ENCODE assay signal across 15 mouse cellular contexts in genomic region chr9:32740751-32741387, GRCm38 (mm10).
DNase-seq lines count a peak whose midpoint lies in the region; ATAC-seq lines count a peak whose summit lies in the region.
"Had no signal": no experiment of that assay in that cellular context is flagged by ENCODE, and none has a peak within 500 bp of the region (broad histone marks: within the 10 kb centered on the region; RNA-seq: fewer than 3 reads in every experiment).

No protein-coding gene starts in this region.

- H3K4me2 ChIP-seq in heart, embryonic 16.5 days (ENCODE audit: low read depth, low read length) = no peak overlapping the region
- H3K4me2 ChIP-seq in forebrain, embryonic 13.5 days = no peak overlapping the region
- H3K4me2 ChIP-seq: embryonic facial prominence, embryonic 13.5 days; hindbrain, embryonic 14.5 days; limb, embryonic 13.5 days had no signal

- H3K4me1 ChIP-seq in heart, embryonic 16.5 days (ENCODE audit: control insufficient read depth, insufficient read depth, low read length) = peaks cover 9% of the 10 kb centered on the region
- no peaks in the 10 kb centered on the region; the same call in 1 of the 2 replicates for H3K4me1 ChIP-seq in heart, embryonic 10.5 days
- H3K4me1 ChIP-seq in forebrain, embryonic 13.5 days = peaks cover 17% of the 10 kb centered on the region

- H3K9me3 ChIP-seq in heart, embryonic 16.5 days (replicated peaks; ENCODE audit: control insufficient read depth, low read length) = no peaks in the 10 kb centered on the region
- H3K9me3 ChIP-seq in heart, embryonic 10.5 days = no peaks in the 10 kb centered on the region
- no peaks in the 10 kb centered on the region for H3K9me3 ChIP-seq in forebrain, embryonic 13.5 days (replicated peaks)
- H3K9me3 ChIP-seq: embryonic facial prominence, embryonic 13.5 days; limb, embryonic 13.5 days had no signal

- H3K27ac ChIP-seq in heart, embryonic 16.5 days (ENCODE audit: low read length) = peak overlapping the region; percentile 20; the same call in 1 of the 2 replicates
- no peak overlapping the region for H3K27ac ChIP-seq in heart, embryonic 10.5 days
- H3K27ac ChIP-seq in forebrain, embryonic 13.5 days = no peak overlapping the region
- H3K27ac ChIP-seq: embryonic facial prominence, embryonic 13.5 days; hindbrain, embryonic 14.5 days; limb, embryonic 13.5 days had no signal

- no peak overlapping the region for H3K4me3 ChIP-seq in heart, embryonic 16.5 days (ENCODE audit: low read length)
- H3K4me3 ChIP-seq in heart, embryonic 10.5 days = no peak overlapping the region
- H3K4me3 ChIP-seq in forebrain, embryonic 13.5 days = no peak overlapping the region
- H3K4me3 ChIP-seq: embryonic facial prominence, embryonic 13.5 days; limb, embryonic 13.5 days had no signal

- ATAC-seq in heart, embryonic 16.5 days (replicated peaks; ENCODE audit: extremely low read depth, insufficient read depth, low FRiP score) = peak; percentile 34; the same call in 1 of the 2 replicates
- ATAC-seq in megakaryocyte progenitor cell, adult 5-6 weeks (replicated peaks; ENCODE audit: poor library complexity) = no peak
- ATAC-seq in forebrain, embryonic 13.5 days = no peak

- 61% methylated on average over 12 of the region's 12 CpGs for WGBS in heart, embryonic 16.5 days
- 70% methylated on average over 12 of the region's 12 CpGs for WGBS in heart, embryonic 10.5 days
- 85% methylated on average over 12 of the region's 12 CpGs for WGBS in forebrain, embryonic 13.5 days

- no peak for DNase-seq in heart, embryonic 10.5 days (ENCODE audit: low spot score)
- DNase-seq in right cerebral cortex, adult 2 months (ENCODE audit: low spot score in 2 of 2) = peak; percentile 21 to 32
- no peak for DNase-seq in right cerebral cortex, postnatal 10 days (ENCODE audit: low spot score in 2 of 2)
- DNase-seq in naive thymus-derived CD4-positive, alpha-beta T cell, adult 2 months (ENCODE audit: low read depth) = peak; percentile 92
- peak; percentile 69 for DNase-seq in thymus, postnatal 4 days
- DNase-seq: adrenal gland, postnatal 10 days; cerebellum, adult 2 months; lung, postnatal 4 days had no signal

- no peak overlapping the region for H3K9ac ChIP-seq in heart, embryonic 16.5 days (ENCODE audit: low read length)
- H3K9ac ChIP-seq in forebrain, embryonic 13.5 days = no peak overlapping the region
- H3K9ac ChIP-seq: embryonic facial prominence, embryonic 13.5 days; hindbrain, embryonic 14.5 days; limb, embryonic 13.5 days had no signal

- peaks cover 25% of the 10 kb centered on the region for H3K36me3 ChIP-seq in heart, embryonic 16.5 days (ENCODE audit: control insufficient read depth, insufficient read depth)
- peaks cover 39% of the 10 kb centered on the region for H3K36me3 ChIP-seq in heart, embryonic 10.5 days
- no peaks in the 10 kb centered on the region for H3K36me3 ChIP-seq in forebrain, embryonic 13.5 days (ENCODE audit: poor library complexity, severe bottlenecking)
- H3K36me3 ChIP-seq: G1E had no signal

- no peaks in the 10 kb centered on the region for H3K27me3 ChIP-seq in heart, embryonic 16.5 days (ENCODE audit: control insufficient read depth, insufficient read depth, low read length)
- H3K27me3 ChIP-seq in heart, embryonic 10.5 days (ENCODE audit: insufficient read depth, poor library complexity, severe bottlenecking) = no peaks in the 10 kb centered on the region
- H3K27me3 ChIP-seq in forebrain, embryonic 13.5 days = 0 out of 2 replicates have a peak, but pooled peaks cover 3% of the 10 kb centered on the region
- H3K27me3 ChIP-seq: embryonic facial prominence, embryonic 13.5 days; limb, embryonic 13.5 days had no signal

Comparison
In these comparisons a context has a peak if more than half of its experiments do, and no peak if none do; other contexts are left out.
1. DNase-seq: peak in right cerebral cortex, adult 2 months (2 of 2), naive thymus-derived CD4-positive, alpha-beta T cell, adult 2 months (single experiment) and thymus, postnatal 4 days (single experiment); none in heart, embryonic 10.5 days (single experiment) and right cerebral cortex, postnatal 10 days (0 of 2).